Mouse (Mus musculus) macrophage (primary cell): ENCODE results near the gene Top2a. TPM values are rescaled to one million over a fixed set of nuclear protein-coding genes. Genes with fewer than 3 reads are reported as not detected.

Experiments
- H3K27ac ChIP-seq: fragments of 350-480 bp; formaldehyde crosslinking; 2 replicates; pipeline ENCODE4 v1.9.0; 2021
- H3K36me3 ChIP-seq: fragments of 350-480 bp; formaldehyde crosslinking; 2 replicates; pipeline ENCODE4 v1.9.0; 2021; ENCODE audit errors: inconsistent target
- H3K4me3 ChIP-seq: fragments of 350-480 bp; formaldehyde crosslinking; 2 replicates; pipeline ENCODE4 v1.9.0; 2021; ENCODE audit errors: inconsistent target
- H3K79me2 ChIP-seq: fragments of 350-480 bp; formaldehyde crosslinking; 2 replicates; pipeline ENCODE4 v1.9.0; 2021; ENCODE audit errors: inconsistent target
- WGBS: methylation state at CpG from one replicate; pipeline ENCODE4 v1.1.7; 2026; ENCODE audit warnings: inconsistent platforms; ENCODE audit not compliant: missing documents; 5-methylcytosine and 5-hydroxymethylcytosine counted together
- polyA plus RNA-seq: library from polyadenylated mRNA; stranded (reverse); fragments of 250-400 nt; gene quantifications from 3 replicates; pipeline ENCODE4 v1.2.4, GENCODE M21; 2018; ENCODE audit warnings: inconsistent platforms

Gene Top2a
- polyA plus RNA-seq, 1 experiment from 2014 or later: 27.0 TPM

GRCm38 (mm10) chr11:98968716-98969495 lies 55.1 kb downstream of the Top2a start:
- WGBS: 33% methylated on average over 13 of the region's 20 CpGs
- Histone ChIP-seq H3K79me2 (peaks cover 21% of the 10 kb centered on the region; the same call in 1 of the 2 replicates), H3K4me3 (no peak overlapping the region), H3K36me3 (peaks cover 51% of the 10 kb centered on the region; the same call in 1 of the 2 replicates), H3K27ac (no peak overlapping the region)

GRCm38 (mm10) chr11:98968079-98968478 lies 55.9 kb downstream of the Top2a start:
- no peak overlapping the region for H3K27ac ChIP-seq
- 93% methylated on average over 14 of the region's 16 CpGs for WGBS
- peaks cover 48% of the 10 kb centered on the region; the same call in 1 of the 2 replicates for H3K36me3 ChIP-seq
- H3K4me3 ChIP-seq: no peak overlapping the region
- H3K79me2 ChIP-seq: peaks cover 28% of the 10 kb centered on the region; the same call in 1 of the 2 replicates

DNA sequence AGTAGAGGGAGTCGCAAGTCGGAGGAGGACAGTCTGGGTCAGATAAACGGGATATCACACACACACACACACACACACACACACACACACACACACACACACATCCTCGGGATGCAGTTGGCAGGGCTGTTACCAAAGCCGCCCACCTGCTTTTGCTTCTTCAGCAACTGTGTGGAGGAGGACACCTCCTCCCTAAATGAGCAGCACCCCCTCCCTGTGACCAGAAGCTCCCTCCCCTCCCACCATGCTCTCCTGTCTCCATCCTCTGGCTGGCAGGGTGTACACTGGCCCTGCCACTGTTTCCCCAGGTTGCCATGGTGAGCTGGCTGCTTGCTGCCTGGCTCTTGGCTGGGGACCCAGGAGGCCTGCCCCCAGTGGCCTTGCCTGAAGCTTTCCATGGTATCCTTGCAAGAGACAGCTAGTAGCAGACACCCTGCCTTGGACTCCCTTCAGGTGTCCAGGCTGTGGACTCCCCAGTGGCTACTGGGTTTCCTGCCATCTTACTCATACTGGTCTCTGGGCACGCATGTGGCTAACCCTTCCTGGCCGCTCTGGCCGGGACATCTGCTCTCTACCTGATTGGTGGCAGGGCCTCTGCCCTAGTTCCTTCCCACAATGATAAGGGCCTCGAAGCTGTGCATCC lies 57.4 kb downstream of the Top2a start:
- Histone ChIP-seq H3K79me2 (peaks cover 43% of the 10 kb centered on the region; the same call in 1 of the 2 replicates), H3K4me3 (no peak overlapping the region), H3K36me3 (peaks cover 38% of the 10 kb centered on the region; the same call in 1 of the 2 replicates), H3K27ac (no peak overlapping the region)
- 78% methylated on average over 7 of the region's 9 CpGs for WGBS

- H3K27ac ChIP-seq: no peak overlapping the region
- no peak overlapping the region for H3K4me3 ChIP-seq
- H3K36me3 ChIP-seq: peaks cover 27% of the 10 kb centered on the region; the same call in 1 of the 2 replicates
- peaks cover 52% of the 10 kb centered on the region; the same call in 1 of the 2 replicates for H3K79me2 ChIP-seq
- WGBS: 86% methylated on average over 6 of the region's 11 CpGs
These were observed 58.4 kb downstream of the Top2a start for GRCm38 (mm10) chr11:98965416-98966077.

DNA sequence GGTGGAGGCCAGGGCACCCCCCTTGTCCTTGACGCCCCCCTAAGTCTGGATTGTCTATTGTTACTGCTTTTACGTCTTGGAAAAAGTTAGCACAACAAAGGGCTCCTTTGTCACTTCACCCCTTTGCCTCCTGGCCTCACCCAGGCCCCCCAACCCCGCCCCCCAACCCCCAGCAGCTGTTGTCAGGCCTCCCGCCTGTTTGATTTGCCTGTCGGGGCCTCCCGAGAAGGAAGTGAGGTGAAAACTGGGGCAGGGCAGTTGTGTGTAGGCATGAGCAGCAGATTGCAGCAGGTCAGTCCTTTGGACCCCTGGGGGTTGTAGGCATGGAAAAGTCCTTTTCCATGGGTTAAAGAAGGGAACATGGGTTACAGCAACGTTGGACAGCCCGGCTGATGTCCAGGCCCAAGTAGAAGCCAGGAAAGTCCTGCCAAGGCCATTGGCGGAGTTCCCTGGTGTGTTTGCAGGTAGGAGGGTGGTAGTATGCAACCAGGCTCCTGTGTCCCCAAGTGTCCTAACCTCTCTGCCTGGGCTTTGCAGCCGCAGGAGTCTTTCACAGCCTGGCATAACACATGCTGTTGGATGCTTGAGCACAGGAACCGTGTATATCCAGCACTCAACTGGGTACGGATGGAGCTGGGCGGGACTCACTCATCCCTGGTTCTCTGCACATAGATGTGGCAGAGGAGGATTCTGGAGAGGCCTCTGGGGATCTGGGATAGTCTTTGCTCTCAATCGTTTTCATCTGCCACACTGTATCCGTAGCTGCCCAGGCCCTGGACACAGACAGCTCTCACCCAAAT lies 59.2 kb downstream of the Top2a start:
- Histone ChIP-seq H3K4me3 (no peak overlapping the region), H3K27ac (no peak overlapping the region), H3K36me3 (peaks cover 20% of the 10 kb centered on the region; the same call in 1 of the 2 replicates), H3K79me2 (peaks cover 52% of the 10 kb centered on the region; the same call in 1 of the 2 replicates)
- 77% methylated on average over 15 of the region's 15 CpGs for WGBS

DNA sequence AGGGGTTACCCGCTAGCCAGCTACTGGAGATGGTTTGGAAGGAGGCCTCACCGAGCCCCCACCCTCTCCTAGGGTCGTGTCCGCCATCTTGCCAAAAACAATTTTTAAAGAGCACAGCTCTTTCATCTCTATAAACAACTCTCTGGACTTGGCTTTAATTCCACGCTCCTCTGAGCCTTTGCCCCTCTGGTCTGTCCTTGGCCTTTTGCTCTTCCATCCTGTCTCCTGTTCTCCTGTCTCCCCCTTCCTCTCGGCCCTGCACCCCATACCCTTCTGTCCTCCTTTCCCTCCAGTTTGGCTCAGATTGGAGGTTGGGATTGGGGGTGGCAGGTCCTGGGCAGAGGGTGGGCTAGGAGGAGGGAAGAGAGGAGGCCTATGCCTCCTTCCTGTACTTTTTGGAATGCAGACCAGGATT lies 59.8 kb downstream of the Top2a start:
- no peak overlapping the region for H3K4me3 ChIP-seq
- 63% methylated on average over 6 of the region's 6 CpGs for WGBS
- peaks cover 17% of the 10 kb centered on the region; the same call in 1 of the 2 replicates for H3K36me3 ChIP-seq
- peaks cover 52% of the 10 kb centered on the region; the same call in 1 of the 2 replicates for H3K79me2 ChIP-seq
- H3K27ac ChIP-seq: no peak overlapping the region

DNA sequence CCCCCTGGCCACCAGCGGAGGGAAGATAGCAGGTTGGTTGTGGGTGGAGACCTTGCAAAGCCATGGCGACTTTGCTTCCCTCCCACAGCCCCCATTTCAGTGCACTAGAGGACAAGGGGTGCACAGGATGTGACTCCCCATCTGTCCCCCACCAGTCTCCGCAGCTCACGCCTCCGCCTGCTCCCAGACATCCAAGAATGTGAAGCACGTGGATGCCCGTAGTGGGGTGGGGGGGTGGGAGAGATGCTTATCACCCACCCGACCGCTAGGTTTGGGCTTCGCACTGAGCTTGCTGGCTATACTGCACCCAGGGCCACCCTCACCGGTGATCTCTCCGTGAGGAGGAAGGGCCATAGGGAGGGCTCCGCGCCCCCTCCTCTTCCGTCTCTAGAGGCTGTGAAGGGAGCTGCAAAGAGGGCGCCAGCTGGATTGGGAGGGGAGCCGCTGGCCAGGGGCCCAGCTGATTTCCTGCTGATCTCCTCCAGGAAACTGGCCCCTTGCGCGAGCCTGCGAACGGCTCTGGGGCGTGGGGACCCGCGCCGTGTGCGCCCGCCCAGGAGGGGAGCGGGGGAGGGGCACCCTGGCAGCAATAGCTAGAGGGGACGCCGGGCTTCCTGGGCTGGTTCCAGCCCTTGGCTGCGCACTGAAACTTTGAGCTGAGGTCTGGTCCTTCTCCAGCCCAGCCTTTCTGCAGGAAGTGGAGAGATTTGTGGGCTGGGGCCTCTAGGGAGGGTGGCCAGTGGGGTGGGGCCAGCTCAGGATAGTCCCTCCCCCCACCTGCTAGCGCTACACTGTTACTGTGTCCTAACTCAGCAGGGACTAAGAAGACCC lies 60.6 kb downstream of the Top2a start:
- Histone ChIP-seq H3K4me3 (no peak overlapping the region; the same call in 1 of the 2 replicates), H3K27ac (no peak overlapping the region), H3K79me2 (peaks cover 52% of the 10 kb centered on the region; the same call in 1 of the 2 replicates), H3K36me3 (peaks cover 15% of the 10 kb centered on the region; the same call in 1 of the 2 replicates)
- 10% methylated on average over 32 of the region's 32 CpGs for WGBS

DNA sequence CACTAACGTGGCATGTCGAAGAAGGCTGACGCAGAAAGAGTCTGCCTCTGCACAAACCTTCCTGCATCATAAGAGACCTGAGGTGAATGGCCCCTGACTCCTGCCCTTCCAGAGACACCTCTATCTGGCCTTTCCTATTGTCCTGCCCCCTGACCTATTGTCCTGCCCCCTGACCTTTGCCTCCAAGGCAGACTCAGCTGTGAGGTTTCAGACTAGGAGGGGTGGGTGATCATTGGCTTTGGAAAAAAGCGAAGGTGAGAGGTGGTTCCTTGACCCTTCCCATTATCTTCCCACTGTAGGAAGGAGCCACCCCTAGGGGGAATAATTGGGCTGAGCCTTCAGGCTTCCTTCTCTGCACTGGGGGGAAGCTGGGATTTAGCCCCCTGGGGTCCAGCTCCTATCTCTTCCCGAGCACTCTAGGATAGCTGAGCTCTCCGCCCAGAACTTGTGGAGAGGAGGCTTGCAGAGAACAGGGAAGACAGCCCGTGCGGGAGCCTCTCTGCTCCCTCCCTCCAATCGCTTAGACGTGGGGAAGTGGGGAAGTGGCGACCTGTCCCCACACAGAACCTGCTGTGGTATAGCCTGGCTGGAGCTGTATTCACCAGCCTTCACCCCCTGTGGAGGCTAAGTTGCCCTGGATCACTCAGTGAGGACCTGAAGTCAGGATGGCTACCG lies 61.4 kb downstream of the Top2a start:
- H3K79me2 ChIP-seq: peaks cover 59% of the 10 kb centered on the region; the same call in 1 of the 2 replicates
- peaks cover 6% of the 10 kb centered on the region; the same call in 1 of the 2 replicates for H3K36me3 ChIP-seq
- 55% methylated on average over 12 of the region's 12 CpGs for WGBS
- no peak overlapping the region for H3K27ac ChIP-seq
- no peak overlapping the region; the same call in 1 of the 2 replicates for H3K4me3 ChIP-seq

- Histone ChIP-seq H3K36me3 (peaks cover 3% of the 10 kb centered on the region; the same call in 1 of the 2 replicates), H3K79me2 (peaks cover 67% of the 10 kb centered on the region; the same call in 1 of the 2 replicates), H3K4me3 (peak overlapping the region; percentile 43), H3K27ac (no peak overlapping the region)
- WGBS: 38% methylated on average over 8 of the region's 8 CpGs
These were observed 62.2 kb downstream of the Top2a start for GRCm38 (mm10) chr11:98961766-98962165.

GRCm38 (mm10) chr11:98961051-98961592 lies 62.9 kb downstream of the Top2a start:
- Histone ChIP-seq H3K79me2 (peaks cover 73% of the 10 kb centered on the region; the same call in 1 of the 2 replicates), H3K36me3 (no peaks in the 10 kb centered on the region), H3K4me3 (peak overlapping the region; percentile 43), H3K27ac (peak overlapping the region; percentile 5; the same call in 1 of the 2 replicates)
- WGBS: 26% methylated on average over 18 of the region's 18 CpGs

DNA sequence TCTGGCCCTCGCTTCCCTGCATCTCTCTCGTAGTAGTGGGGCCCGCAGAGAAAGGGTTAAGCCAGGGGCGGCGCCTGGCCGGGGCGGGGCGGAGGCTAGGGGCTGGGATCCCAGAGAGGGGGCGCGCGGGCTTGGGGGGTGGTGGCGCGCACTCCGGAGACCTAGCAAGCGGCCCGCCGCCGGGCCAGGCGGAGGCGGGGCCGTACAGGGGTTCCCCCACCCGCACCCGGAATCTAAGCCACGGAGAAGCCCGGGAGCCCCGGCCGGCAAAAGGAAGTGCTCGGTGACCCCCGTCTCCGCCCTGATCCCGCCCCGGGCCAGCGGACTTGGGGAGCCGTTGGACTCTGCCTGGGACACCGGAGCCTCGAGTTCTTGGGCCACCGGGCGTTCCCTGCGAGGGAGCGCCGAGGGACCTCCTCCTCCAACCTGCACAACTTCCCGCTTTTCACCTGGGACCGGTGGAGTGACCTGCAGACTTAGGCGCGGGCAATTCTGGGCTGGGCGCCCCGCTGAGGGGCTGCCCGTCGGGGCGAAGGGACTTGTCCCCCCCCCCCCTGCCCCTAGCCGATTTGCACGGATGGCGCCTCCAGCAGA lies 63.6 kb downstream of the Top2a start:
- H3K27ac ChIP-seq: peak overlapping the region; percentile 42
- H3K36me3 ChIP-seq: no peaks in the 10 kb centered on the region
- H3K4me3 ChIP-seq: peak overlapping the region; percentile 43
- peaks cover 74% of the 10 kb centered on the region; the same call in 1 of the 2 replicates for H3K79me2 ChIP-seq
- WGBS: 1% methylated on average over 49 of the region's 53 CpGs
